Mouse (Mus musculus): ENCODE measurements around the gene Fam19a4.

DNA sequence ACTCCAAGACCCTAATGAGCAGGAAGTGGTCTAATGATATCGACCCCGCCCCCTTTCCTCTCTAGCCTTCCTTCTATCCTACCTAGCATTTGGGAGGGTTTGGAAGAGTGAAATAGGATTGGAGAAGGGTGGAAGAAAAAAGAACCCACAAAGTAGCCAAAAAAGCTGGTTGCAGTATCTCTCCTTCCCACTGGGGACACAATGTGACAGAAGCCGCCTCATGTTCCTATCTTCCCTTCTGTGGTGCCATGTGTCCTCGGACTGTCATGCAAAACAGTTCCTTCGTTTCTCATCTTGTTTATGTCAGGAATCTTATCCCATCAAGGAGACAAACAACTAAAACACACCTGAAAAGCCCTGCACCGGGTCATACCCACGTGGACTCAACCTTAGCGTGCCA, 45.9 kb upstream of the Fam19a4 start:
- no peak for TF ChIP-seq POLR2A (IDR thresholded peaks at IDR 0.05; ENCODE audit: extremely low read depth, insufficient read depth, low read length)
- TF ChIP-seq CTCF (IDR thresholded peaks at IDR 0.05; ENCODE audit: low read depth, low read length), result no peak

Data from liver, adult 2 months (tissue).